Mouse (Mus musculus) stomach, postnatal 0 days (tissue): Measurements from ENCODE around the gene Zfp212.

Experiments
- CTCF ChIP-seq: IDR thresholded peaks from 2 replicates; pipeline ENCODE4 v1.5.1; 2016; ENCODE audit warnings: antibody characterized with exemption, low read depth, mild to moderate bottlenecking, moderate library complexity
- EP300 ChIP-seq: optimal IDR thresholded peaks from 2 replicates; pipeline ENCODE3; 2016; ENCODE audit warnings: antibody characterized with exemption

- TF ChIP-seq CTCF (no peak), EP300 (no peak)
These were observed 41.1 kb upstream of the Zfp212 start for GRCm38 (mm10) chr6:47879049-47879716.
